Mouse (Mus musculus) forebrain, embryonic 11.5 days (tissue): ENCODE data around the gene Lrba. TPM values are rescaled to one million over a fixed set of nuclear protein-coding genes. Genes with fewer than 3 reads are reported as not detected.

Source experiments
- ATAC-seq: fragments of 200-750 bp; cut with Nextera tagmentation; replicated peaks from 2 replicates; pipeline ENCODE4 v1.8.0; 2017; ENCODE audit warnings: moderate TSS enrichment; ENCODE audit not compliant: low FRiP score
- DNase-seq: peaks from one replicate; pipeline ENCODE4 v3.0.0-alpha.2; 2017; ENCODE audit warnings: low spot score
- H3K27ac ChIP-seq: fragments of 300-500 bp; sonication (generic); 2 replicates; pipeline ENCODE4 v1.5.1; 2014; ENCODE audit warnings: low read depth, low read length
- H3K27me3 ChIP-seq: fragments of 300-500 bp; sonication (generic); 2 replicates; pipeline ENCODE4 v1.6.1; 2014; ENCODE audit warnings: mild to moderate bottlenecking, low read length, mixed read lengths; ENCODE audit not compliant: control insufficient read depth, insufficient read depth
- H3K36me3 ChIP-seq: fragments of 300-500 bp; sonication (generic); 2 replicates; pipeline ENCODE4 v1.6.1; 2014; ENCODE audit warnings: mild to moderate bottlenecking, low read length, moderate library complexity, mixed read lengths; ENCODE audit not compliant: control insufficient read depth, insufficient read depth
- H3K4me1 ChIP-seq: fragments of 300-500 bp; sonication (generic); replicated peaks from 2 replicates; pipeline ENCODE4 v1.6.1; 2014; ENCODE audit warnings: low read length, mixed read lengths; ENCODE audit not compliant: control insufficient read depth, insufficient read depth
- H3K4me2 ChIP-seq: fragments of 300-500 bp; sonication (generic); 2 replicates; pipeline ENCODE4 v1.6.1; 2014; ENCODE audit warnings: low read depth, mild to moderate bottlenecking, low read length, moderate library complexity, mixed read lengths; ENCODE audit not compliant: severe bottlenecking
- H3K4me3 ChIP-seq: fragments of 300-500 bp; sonication (generic); 2 replicates; pipeline ENCODE4 v1.5.1; 2014; ENCODE audit warnings: low read depth, low read length
- H3K9ac ChIP-seq: fragments of 300-500 bp; sonication (generic); 2 replicates; pipeline ENCODE4 v1.6.1; 2014; ENCODE audit warnings: low read length
- H3K9me3 ChIP-seq: fragments of 300-500 bp; sonication (generic); 2 replicates; pipeline ENCODE4 v1.6.1; 2016; ENCODE audit warnings: low read length, mixed read lengths; ENCODE audit not compliant: control insufficient read depth
- WGBS: fragments of 180-500 bp; shearing (Covaris S2); extraction: QIAGEN DNeasy Blood & Tissue Kit; methylation state at CpG from one replicate; pipeline ENCODE4 v1.1.7; 2014; 5-methylcytosine and 5-hydroxymethylcytosine counted together
- polyA plus RNA-seq: library from polyadenylated mRNA; unstranded; fragments of >200 nt; fragmentation: Nextera tagmentation; extraction: Ambion mirVana; gene quantifications from 2 replicates; pipeline ENCODE4 v1.2.1, GENCODE M21; 2014

The Lrba gene
- polyA plus RNA-seq, 1 experiment from 2014 or later = 4.3 TPM

GRCm38 (mm10) chr3:86561396-86561795 lies 336.9 kb downstream of the Lrba start:
- Histone ChIP-seq H3K4me1 (no peaks in the 10 kb centered on the region), H3K27ac (no peak overlapping the region), H3K9ac (no peak overlapping the region), H3K36me3 (no peaks in the 10 kb centered on the region), H3K9me3 (no peaks in the 10 kb centered on the region), H3K4me2 (no peak overlapping the region), H3K27me3 (peaks cover 57% of the 10 kb centered on the region), H3K4me3 (no peak overlapping the region)
- WGBS = 96% methylated on average over 1 of the region's 1 CpGs
- no peak for ATAC-seq
- DNase-seq = no peak

- H3K27me3 ChIP-seq = peaks cover 51% of the 10 kb centered on the region
- no peaks in the 10 kb centered on the region for H3K9me3 ChIP-seq
- 0 out of 2 replicates have a peak, but pooled peaks cover 2% of the 10 kb centered on the region for H3K4me1 ChIP-seq
- H3K4me2 ChIP-seq = no peak overlapping the region
- H3K27ac ChIP-seq = no peak overlapping the region
- ATAC-seq = no peak
- no peak overlapping the region for H3K9ac ChIP-seq
- no peaks in the 10 kb centered on the region for H3K36me3 ChIP-seq
- WGBS = 80% methylated on average over 4 of the region's 4 CpGs
- H3K4me3 ChIP-seq = no peak overlapping the region
- no peak for DNase-seq
Measured at GRCm38 (mm10) chr3:86567312-86567711, 342.8 kb downstream of the Lrba start.

DNA sequence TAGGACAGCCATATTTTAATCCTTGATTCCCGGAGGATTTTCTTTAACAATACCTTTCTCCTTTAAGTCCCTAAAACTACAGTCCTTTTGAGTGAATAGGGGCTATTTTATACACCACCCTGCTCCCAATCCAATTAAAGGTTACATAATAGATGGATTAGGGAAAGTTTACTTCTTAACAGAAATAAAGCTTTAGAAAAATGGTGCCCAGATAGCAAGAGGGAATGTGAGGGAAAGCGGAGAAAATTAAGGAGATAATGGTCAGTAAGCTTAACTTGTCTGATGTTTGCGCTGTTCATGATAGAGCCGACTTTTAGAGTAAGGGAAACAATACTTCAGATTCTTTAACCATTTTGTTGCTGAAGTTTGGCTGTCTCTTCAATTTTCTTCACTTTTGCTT lies 347.0 kb downstream of the Lrba start:
- Histone ChIP-seq H3K9ac (no peak overlapping the region), H3K4me2 (no peak overlapping the region), H3K9me3 (no peaks in the 10 kb centered on the region), H3K4me1 (0 out of 2 replicates have a peak, but pooled peaks cover 2% of the 10 kb centered on the region), H3K36me3 (no peaks in the 10 kb centered on the region), H3K27ac (no peak overlapping the region), H3K27me3 (peaks cover 42% of the 10 kb centered on the region), H3K4me3 (no peak overlapping the region)
- 4% methylated on average over 4 of the region's 4 CpGs for WGBS
- DNase-seq (no peak), ATAC-seq (no peak)

DNA sequence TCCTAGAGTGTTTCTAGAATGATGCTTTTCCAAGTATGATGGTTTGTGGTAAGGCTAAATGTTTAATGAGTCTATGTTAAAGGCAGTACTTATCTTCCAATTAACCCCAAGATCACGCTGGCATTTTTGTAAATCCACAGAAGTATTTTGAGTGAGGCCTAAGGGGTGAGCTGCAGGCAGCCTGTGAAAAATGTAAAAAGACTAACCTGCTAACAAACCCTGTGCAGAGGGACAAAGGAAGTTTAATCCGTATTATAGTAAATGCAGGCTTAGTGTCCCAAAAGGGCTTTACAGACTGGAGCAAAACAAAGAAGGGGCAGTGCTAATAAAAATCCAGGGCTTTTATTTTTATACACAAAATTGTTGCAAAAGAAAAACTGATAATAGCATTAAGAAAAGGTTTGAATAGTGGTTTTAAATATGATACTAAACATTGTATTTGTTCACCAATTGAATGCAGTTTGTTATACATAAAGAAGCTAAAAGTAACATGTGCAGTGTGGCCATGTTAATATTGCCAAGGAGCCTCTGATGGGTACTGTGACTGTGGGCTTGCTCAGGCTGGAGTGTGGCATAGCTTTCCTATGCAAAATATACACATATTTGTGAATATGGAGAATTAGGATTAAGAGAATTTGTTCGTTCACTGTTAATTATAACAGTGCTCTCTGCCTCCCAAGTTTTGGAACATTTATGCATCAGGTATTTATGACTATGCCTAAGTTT lies 348.2 kb downstream of the Lrba start:
- Histone ChIP-seq H3K27me3 (peaks cover 45% of the 10 kb centered on the region), H3K27ac (no peak overlapping the region), H3K36me3 (no peaks in the 10 kb centered on the region), H3K4me3 (no peak overlapping the region), H3K4me1 (0 out of 2 replicates have a peak, but pooled peaks cover 2% of the 10 kb centered on the region), H3K9me3 (no peaks in the 10 kb centered on the region), H3K4me2 (no peak overlapping the region), H3K9ac (no peak overlapping the region)
- WGBS = 11% methylated on average over 3 of the region's 3 CpGs
- peak; percentile 56; the same call in 1 of the 2 replicates for ATAC-seq
- no peak for DNase-seq

DNA sequence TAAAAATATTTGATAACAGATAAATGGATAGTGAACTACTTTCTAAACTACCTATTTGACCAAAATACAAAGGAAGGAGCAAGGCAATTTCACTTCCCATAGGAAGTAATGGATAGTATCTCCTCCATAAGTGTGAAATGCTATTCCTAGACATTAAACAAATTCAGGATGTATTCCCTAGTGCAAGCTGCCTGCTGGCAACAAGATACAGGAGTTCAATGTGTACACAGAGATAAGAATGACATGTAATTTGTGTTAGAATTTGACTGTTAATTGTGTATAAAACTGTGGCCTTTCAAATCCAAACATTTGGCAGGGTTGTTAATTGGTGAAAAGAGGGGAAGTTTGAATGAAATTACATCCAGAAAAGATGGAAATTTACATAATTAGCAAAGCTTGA lies 350.8 kb downstream of the Lrba start:
- Histone ChIP-seq H3K4me1 (0 out of 2 replicates have a peak, but pooled peaks cover 2% of the 10 kb centered on the region), H3K4me3 (no peak overlapping the region), H3K4me2 (no peak overlapping the region), H3K9me3 (no peaks in the 10 kb centered on the region), H3K9ac (no peak overlapping the region), H3K27me3 (peaks cover 44% of the 10 kb centered on the region), H3K27ac (no peak overlapping the region), H3K36me3 (no peaks in the 10 kb centered on the region)
- DNase-seq (no peak), ATAC-seq (no peak)

- ATAC-seq = peak; percentile 58
Measured at GRCm38 (mm10) chr3:86602284-86602683, 377.8 kb downstream of the Lrba start.

DNA sequence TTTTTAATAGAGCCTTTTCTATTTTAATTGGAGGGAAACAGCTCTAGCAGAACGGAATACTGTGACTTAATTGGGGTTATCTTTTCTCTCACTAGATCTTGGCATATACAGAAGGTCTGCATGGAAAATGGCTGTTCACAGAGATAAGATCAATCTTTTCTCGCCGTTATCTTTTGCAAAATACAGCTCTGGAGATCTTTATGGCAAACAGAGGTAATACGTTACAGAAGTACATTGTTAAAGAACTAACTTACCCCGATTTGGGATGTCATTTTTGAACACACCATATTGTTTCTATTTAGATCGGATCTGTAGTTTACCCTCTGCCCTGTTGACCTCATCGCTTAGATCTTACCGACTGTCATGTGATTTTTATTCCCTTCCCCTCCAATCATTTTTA lies 381.3 kb downstream of the Lrba start:
- WGBS = 86% methylated on average over 8 of the region's 8 CpGs
- ATAC-seq (no peak), DNase-seq (no peak)
- no peaks in the 10 kb centered on the region for H3K27me3 ChIP-seq
- H3K9me3 ChIP-seq = no peaks in the 10 kb centered on the region
- no peaks in the 10 kb centered on the region for H3K36me3 ChIP-seq
- no peak overlapping the region for H3K9ac ChIP-seq
- H3K4me3 ChIP-seq = no peak overlapping the region
- H3K4me2 ChIP-seq = no peak overlapping the region
- H3K4me1 ChIP-seq = no peaks in the 10 kb centered on the region
- no peak overlapping the region for H3K27ac ChIP-seq

More at GRCm38 (mm10) chr3:86602284-86602683, 377.8 kb downstream of the Lrba start:
- 41% methylated on average over 3 of the region's 3 CpGs for WGBS
- Histone ChIP-seq H3K9me3 (no peaks in the 10 kb centered on the region), H3K27ac (no peak overlapping the region), H3K27me3 (no peaks in the 10 kb centered on the region), H3K4me2 (no peak overlapping the region), H3K36me3 (no peaks in the 10 kb centered on the region), H3K9ac (no peak overlapping the region), H3K4me1 (no peaks in the 10 kb centered on the region), H3K4me3 (no peak overlapping the region)
- DNase-seq = no peak

- Histone ChIP-seq H3K27ac (no peak overlapping the region), H3K36me3 (no peaks in the 10 kb centered on the region), H3K4me3 (no peak overlapping the region), H3K4me1 (no peaks in the 10 kb centered on the region), H3K4me2 (no peak overlapping the region), H3K27me3 (no peaks in the 10 kb centered on the region), H3K9ac (no peak overlapping the region), H3K9me3 (no peaks in the 10 kb centered on the region)
- 81% methylated on average over 4 of the region's 4 CpGs for WGBS
- ATAC-seq = no peak
- DNase-seq = no peak
Measured at GRCm38 (mm10) chr3:86627008-86627743, 402.7 kb downstream of the Lrba start.
